Mouse (Mus musculus): ENCODE data around the gene Zcchc2. TPM values are rescaled to one million over a fixed set of nuclear protein-coding genes. Genes with fewer than 3 reads are reported as not detected.
A peak's percentile ranks its signal among the peaks of the same experiment; 100 is the strongest.

Gene Zcchc2
- total RNA-seq, 2 experiments from 2014 or later, result 8.8 to 9.1 TPM

- intact Hi-C loops (cut with DNase I), result loop anchor here (10.0 kb wide), 1 partner anchor 286 kb away; no protein-coding TSS in a partner anchor
- no peak for DNase-seq
Measured at GRCm38 (mm10) chr1:106030886-106031285, 40.7 kb downstream of the Zcchc2 start.

DNA sequence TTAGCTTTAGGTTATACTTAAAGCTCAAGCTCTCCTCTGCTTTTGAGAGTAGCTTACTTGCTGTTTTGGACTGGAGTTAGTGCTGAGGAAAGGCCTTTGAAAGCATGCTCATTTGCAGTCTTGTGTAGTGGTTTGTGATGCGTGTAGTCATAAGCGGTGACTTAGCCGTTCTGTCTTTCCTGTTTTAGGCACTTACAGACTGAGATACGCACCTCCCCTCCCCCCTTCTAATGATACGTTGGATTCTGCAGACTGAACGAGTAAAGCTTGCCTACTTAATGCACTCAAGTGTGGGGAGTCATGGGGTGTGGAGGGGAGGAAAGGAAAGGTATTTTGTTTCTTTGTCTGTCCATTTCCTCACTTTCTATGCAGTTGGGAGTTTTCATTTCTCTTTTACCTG is 41.7 kb downstream of the Zcchc2 start:
- DNase-seq, result no peak
- intact Hi-C loops (cut with DNase I), result loop anchor here (10.0 kb wide), 1 partner anchor 287 kb away; no protein-coding TSS in a partner anchor

DNA sequence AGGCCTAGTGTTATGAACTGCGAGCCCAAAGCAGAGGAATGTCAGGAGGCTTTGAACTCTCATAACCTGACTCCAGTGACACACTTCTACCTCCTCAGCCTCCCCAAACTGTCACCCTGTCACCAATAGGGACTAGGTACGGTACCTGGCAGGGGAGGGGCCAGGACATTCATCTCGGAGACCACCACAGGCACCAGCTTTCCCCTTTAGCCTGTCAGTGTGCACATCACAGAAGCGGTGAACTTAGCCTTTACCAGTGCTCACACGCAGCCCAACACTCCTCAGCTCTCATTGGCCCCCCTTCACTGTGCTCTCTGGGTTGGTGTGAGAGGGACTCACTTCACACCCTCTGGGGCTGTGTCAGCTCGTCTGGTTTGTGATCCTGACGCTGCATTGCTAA is 44.6 kb downstream of the Zcchc2 start:
- no peak for DNase-seq
- intact Hi-C loops (cut with DNase I), result loop anchor here (5.0 to 10.0 kb wide), 2 partner anchors 290 to 372 kb away; partner anchors contain the start of genes Pign and Relch

DNA sequence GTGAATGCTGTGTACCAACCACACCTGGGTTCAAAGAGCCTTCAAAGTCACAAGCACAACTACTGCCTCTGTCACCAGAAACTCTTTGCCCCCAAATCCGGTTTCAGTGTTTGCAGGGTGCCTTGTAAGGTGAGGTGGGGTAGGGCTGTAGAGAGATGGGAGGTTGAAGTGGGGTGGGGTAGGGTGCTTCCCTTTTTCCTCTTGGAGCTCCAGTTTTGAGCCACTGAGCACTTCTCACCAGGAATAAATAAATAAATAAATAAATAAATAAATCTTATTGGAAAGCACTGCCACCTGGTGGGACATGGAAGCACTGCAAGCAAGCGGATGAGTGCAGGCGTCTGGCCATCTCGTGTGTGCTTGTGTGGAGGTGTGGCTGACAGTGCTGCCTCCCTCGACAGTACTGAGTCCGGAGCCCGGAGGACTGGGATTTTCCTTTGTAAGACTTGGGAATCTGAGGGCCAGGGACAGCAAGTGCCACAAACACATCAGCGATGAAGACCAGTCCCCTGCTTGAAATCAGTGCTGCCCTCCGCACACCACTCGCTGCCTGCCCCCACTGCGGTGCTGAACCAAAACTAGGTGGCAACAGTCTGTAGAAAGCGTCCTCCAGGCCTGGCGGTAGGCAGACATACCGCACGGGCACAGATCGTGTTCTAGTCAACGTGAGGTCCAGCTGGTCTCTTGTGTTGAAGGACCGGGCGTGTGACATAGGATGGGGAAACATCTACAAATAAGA is 46.8 kb downstream of the Zcchc2 start:
- intact Hi-C loops (cut with DNase I), result loop anchor here (1.0 to 10.0 kb wide), 3 partner anchors 146 to 375 kb away; partner anchors contain the start of genes Pign and Relch

GRCm38 (mm10) chr1:106039326-106039725 is 49.1 kb downstream of the Zcchc2 start:
- peak; percentile 68 to 70 for DNase-seq
- intact Hi-C loops (cut with DNase I), result loop anchor here (5.0 to 10.0 kb wide), 2 partner anchors 295 to 377 kb away; partner anchors contain the start of genes Pign and Relch

More for the DNA sequence above, 46.8 kb downstream of the Zcchc2 start:
- peak; percentile 65 to 86 for DNase-seq

DNA sequence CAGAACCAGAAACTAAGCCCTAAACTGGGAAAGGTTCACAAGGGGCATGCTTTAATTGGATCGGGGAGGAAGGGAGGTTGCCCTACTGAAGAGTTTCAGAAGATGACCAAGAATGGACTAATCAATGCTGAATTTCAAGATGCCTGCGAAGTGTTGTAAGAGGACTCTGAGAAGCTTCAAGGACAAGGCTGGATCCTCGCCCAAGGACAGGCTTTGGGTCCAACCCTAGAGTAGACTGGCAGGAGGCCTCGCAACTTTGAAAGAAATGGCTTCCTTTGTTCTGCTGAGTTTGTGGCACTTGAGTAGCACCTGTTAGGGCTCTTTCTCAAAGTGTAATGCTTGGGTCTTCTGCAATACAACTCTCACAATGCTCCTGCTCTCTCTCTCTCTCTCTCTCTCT is 50.1 kb downstream of the Zcchc2 start:
- no peak for DNase-seq
- intact Hi-C loops (cut with DNase I), result no loop called here

- intact Hi-C loops (cut with DNase I), result no loop called here
- no peak for DNase-seq
Measured at GRCm38 (mm10) chr1:106042221-106042620, 52.0 kb downstream of the Zcchc2 start.

- intact Hi-C loops (cut with DNase I), result no loop called here
- DNase-seq, result peak; percentile 75 to 79
Measured at GRCm38 (mm10) chr1:106043053-106043820, 53.0 kb downstream of the Zcchc2 start.

- intact Hi-C loops (cut with DNase I), result no loop called here
- no peak for DNase-seq
Measured at GRCm38 (mm10) chr1:106049036-106049435, 58.8 kb downstream of the Zcchc2 start.

DNA sequence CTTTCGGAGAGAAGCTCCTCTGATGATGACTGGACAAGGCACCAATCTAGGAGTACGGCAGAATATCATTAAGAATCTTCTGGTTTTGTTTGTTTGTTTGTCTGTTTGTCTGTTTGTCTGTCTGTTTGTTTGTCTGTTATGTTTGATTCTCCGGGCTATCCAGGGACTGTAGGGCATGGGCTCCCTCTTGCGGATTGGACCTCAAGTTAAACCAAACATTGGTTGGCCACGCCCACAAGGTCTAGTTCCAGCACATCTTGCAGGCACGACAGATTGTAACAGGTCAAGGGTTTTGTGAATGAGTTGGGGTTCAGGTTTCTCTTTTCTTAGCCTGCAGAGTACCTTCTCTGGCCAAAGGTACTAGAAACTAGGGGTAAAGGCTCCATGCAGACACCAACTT is 64.8 kb downstream of the Zcchc2 start:
- no peak for DNase-seq
- intact Hi-C loops (cut with DNase I), result no loop called here

DNA sequence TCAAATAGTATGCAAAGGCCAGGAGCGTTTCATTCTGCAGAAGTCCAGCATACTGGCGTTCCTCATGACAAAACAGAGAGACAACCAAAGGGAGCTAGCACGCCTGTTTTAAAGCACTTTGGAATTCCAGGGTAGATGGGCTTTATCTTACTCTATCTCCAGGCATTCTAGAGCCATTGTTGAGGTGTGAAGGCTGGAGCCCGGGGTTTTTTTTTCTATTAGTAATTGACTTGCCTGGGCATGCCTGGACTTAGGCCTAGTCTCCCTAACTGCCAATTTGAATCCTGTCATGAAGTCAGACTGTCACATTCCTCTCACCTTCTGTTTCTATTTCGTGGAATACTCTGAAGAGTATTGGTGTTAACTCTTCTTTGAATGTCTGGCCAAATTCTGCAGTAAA is 68.1 kb downstream of the Zcchc2 start:
- intact Hi-C loops (cut with DNase I), result no loop called here
- no peak for DNase-seq

DNA sequence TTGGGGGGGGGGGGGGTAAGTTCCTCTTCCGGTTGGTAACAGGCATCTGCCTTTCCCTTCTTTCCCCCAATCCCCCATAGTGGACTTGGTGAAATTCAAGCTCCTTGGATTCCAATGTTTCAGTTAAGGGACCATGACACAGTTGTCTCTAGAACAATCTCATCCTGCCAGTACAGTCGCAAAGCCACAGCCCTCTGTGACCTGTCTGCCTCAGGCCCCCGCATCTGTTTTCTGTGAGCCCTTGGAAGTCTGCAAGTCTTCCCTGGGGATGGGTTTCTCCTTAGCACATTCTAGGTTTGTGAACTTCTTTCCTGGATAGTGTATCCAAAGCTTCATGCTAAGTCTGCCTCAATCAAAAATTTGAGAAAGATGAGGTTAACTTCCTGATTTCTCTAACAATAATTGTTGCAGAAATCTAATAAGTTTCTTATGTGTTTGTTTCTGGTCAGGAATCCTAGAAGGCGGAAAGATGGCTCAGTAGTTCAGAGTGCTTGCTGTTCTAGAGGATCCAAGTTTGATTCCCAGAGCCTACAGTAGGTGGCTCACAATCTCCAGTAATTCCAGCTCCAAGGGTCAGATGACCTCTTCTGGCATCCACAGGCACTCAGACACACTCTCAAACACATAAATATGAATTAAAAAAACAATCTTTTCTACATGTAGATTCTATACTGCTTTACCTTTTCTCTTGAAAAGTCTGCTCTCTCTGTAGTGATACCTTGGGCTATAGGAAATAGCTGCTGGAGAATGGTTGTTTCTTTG is 69.5 kb downstream of the Zcchc2 start:
- intact Hi-C loops (cut with DNase I), result no loop called here
- DNase-seq, result no peak

DNA sequence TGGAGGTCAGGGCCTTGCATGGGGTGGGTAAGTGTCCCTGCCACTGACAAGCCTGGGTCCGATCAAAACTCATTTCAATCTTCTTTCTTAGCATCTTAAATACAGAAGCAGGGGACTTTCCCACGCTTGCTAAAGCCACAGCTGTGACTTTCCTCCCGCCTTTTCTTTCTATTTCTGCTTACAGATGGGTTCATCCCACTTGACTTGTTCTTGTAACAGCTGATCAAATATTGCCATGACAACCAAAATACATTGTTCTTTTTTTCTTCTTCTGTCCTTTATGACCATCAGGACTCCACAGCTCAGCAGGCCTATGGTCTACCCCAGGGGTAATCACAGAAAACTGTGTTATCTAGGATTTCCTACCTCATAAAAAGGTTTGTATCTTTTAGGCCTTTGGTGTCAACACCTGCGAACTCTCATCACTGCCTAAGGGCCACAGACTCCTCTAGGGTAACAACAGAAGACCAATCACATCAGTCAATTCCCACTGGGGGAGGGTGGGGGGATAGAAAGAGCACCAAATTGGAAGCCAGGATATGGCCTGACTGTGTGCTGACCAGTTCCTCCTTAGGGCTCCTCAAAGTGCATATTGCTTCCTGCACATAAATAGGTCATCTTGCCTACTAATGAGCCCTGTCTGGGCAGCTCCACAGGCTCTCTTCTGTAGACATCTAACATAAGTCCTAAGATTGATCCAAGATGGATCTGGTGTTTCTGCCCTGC is 71.1 kb downstream of the Zcchc2 start:
- intact Hi-C loops (cut with DNase I), result no loop called here
- DNase-seq, result no peak

GRCm38 (mm10) chr1:106062891-106063590 is 72.8 kb downstream of the Zcchc2 start:
- no peak for DNase-seq
- intact Hi-C loops (cut with DNase I), result no loop called here

DNA sequence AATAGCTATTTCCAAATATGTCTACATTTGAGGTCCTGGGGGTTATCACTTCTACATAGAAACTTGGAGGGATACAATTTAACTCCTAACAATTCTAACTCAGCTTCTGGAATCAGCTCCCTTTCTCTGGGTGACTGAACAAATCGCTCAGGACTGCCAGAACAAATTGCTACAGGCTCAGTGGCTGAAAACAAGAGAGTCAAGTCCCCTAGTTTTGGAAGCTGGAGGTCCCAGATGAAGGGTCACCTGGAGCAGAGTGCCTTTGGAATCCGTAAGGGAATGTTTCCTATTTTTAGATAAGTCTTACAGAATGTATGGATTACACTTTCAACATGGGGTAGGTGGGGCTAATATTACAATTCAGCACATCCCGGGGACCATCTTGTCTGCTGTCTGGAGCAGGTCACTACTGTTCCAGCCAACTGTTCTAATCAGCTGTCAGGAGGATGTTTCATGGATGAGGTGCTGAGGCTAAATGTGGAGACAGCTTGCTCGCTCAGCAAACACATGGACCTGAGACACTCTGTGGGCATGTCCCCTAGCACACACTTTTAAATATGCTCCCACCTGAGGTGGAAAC is 73.5 kb downstream of the Zcchc2 start:
- intact Hi-C loops (cut with DNase I), result no loop called here
- DNase-seq, result no peak

DNA sequence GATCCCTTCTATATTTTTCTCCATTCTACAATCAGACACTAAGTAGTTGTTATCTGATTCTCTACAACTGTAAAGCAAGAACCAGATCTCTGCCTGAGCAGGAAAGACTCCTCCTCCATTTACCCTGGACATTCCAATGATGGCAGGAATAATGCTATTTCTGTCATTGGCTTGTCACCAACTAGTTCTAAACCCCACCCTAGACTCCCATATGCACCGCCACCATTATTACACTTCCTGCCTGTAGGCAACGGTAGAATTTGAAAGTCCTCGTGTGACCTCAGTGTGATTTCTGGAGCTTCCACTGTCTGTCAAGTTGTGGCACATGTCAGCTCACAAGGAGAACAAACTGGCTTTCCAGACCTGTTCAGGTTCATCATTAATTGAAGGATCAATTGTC is 74.1 kb downstream of the Zcchc2 start:
- intact Hi-C loops (cut with DNase I), result no loop called here

GRCm38 (mm10) chr1:106064711-106065110 is 74.5 kb downstream of the Zcchc2 start:
- no peak for DNase-seq
- intact Hi-C loops (cut with DNase I), result no loop called here

More for the DNA sequence above, 74.1 kb downstream of the Zcchc2 start:
- DNase-seq, result no peak

- intact Hi-C loops (cut with DNase I), result no loop called here
- peak in 1 of 2 experiments; percentile 62 for DNase-seq
Measured at GRCm38 (mm10) chr1:106065679-106066078, 75.5 kb downstream of the Zcchc2 start.

GRCm38 (mm10) chr1:106067306-106067705 is 77.1 kb downstream of the Zcchc2 start:
- DNase-seq, result no peak
- intact Hi-C loops (cut with DNase I), result no loop called here
